Mouse (Mus musculus): ENCODE results near the gene Sucnr1. TPM values are rescaled to one million over a fixed set of nuclear protein-coding genes. Genes with fewer than 3 reads are reported as not detected.

Sucnr1 gene
- total RNA-seq (2023): not detected

DNA sequence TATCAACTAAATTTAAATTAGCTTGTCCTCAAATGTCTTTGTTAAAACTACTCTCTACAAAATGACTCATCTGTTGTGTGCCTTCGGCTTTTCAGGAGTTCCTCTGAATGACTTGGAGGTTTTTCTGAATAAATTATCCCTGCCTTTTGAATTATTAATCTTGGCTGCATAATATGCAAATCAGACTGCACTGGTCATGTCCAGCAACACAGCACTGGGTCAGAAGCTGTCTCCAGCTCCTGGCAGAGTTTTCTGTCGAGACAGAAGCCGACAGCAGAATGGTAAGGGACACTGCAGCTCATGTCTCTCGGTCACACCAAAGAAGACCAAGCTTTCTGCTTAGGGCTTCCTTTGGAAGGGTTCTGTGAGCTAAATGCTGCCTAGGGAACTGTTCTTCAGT lies at the start of gene Sucnr1:
Gene Sucnr1 (plus strand): TSS at position 222 of the 400 bp plus-strand sequence.

Other genes starting within 250 kb of the Sucnr1 start
- not detected for gene Gm8298, start 220.8 kb upstream of the Sucnr1 start, total RNA-seq (2023)
- gene C130079G13Rik, start 156.7 kb upstream of the Sucnr1 start, total RNA-seq (2023): not detected
- gene Aadacl2, start 75.1 kb upstream of the Sucnr1 start, total RNA-seq (2023): not detected
- gene Aadac, start 56.2 kb upstream of the Sucnr1 start, total RNA-seq (2023): not detected